Mouse (Mus musculus): ENCODE results near the gene 1700020L24Rik. TPM values are rescaled to one million over a fixed set of nuclear protein-coding genes. Genes with fewer than 3 reads are reported as not detected.
A peak's percentile ranks its signal among the peaks of the same experiment; 100 is the strongest.

The 1700020L24Rik gene
- total RNA-seq, 2 experiments from 2014 or later, result not detected

- DNase-seq, result peak; percentile 49
- H3K27ac ChIP-seq, result peak overlapping the region; percentile 78
- no peak overlapping the region for H3K4me3 ChIP-seq
- TF ChIP-seq CTCF (IDR thresholded peaks at IDR 0.05), result no peak
- intact Hi-C loops (cut with DNase I), result no loop called here
Observed at GRCm38 (mm10) chr11:83465976-83466375, 28.5 kb downstream of the 1700020L24Rik start.

GRCm38 (mm10) chr11:83467120-83467652 is 29.7 kb downstream of the 1700020L24Rik start:
- Histone ChIP-seq H3K27ac (peak overlapping the region; percentile 78), H3K4me3 (peak overlapping the region; percentile 5; the same call in 1 of the 2 replicates)
- TF ChIP-seq CTCF (IDR thresholded peaks at IDR 0.05), result no peak
- DNase-seq, result peak; percentile 84
- intact Hi-C loops (cut with DNase I), result no loop called here

- no peak overlapping the region for H3K27ac ChIP-seq
- no peak for TF ChIP-seq CTCF (IDR thresholded peaks at IDR 0.05)
- intact Hi-C loops (cut with DNase I), result no loop called here
- DNase-seq, result no peak
- H3K4me3 ChIP-seq, result no peak overlapping the region
Observed at GRCm38 (mm10) chr11:83468765-83469164, 31.3 kb downstream of the 1700020L24Rik start.

- Histone ChIP-seq H3K27ac (peak overlapping the region; percentile 95; the same call in 1 of the 2 replicates), H3K4me3 (peak overlapping the region; percentile 93; the same call in 1 of the 2 replicates)
- intact Hi-C loops (cut with DNase I), result loop anchor here (1.0 kb wide), 2 partner anchors 27 to 31 kb away; no protein-coding TSS in a partner anchor
- no peak for TF ChIP-seq CTCF (IDR thresholded peaks at IDR 0.05)
- no peak for DNase-seq
Observed at GRCm38 (mm10) chr11:83471766-83472165, 34.3 kb downstream of the 1700020L24Rik start.

- peak; percentile 88 for TF ChIP-seq CTCF (IDR thresholded peaks at IDR 0.05)
- peak within 1 kb of the TSS; percentile 93 for H3K4me3 ChIP-seq
- intact Hi-C loops (cut with DNase I), result loop anchor here (1.0 kb wide), 1 partner anchor 32 kb away; no protein-coding TSS in a partner anchor
- H3K27ac ChIP-seq, result peak within 1 kb of the TSS; percentile 95
- DNase-seq, result peak; percentile 99
Observed at GRCm38 (mm10) chr11:83472324-83473234, 35.1 kb downstream of the 1700020L24Rik start, which contains the start of gene Taf15. Gene Taf15 (plus strand): TSS chr11:83473086.

- DNase-seq, result peak; percentile 22
- TF ChIP-seq CTCF (IDR thresholded peaks at IDR 0.05), result no peak
- intact Hi-C loops (cut with DNase I), result no loop called here
- H3K27ac ChIP-seq, result peak overlapping the region; percentile 95
- H3K4me3 ChIP-seq, result peak overlapping the region; percentile 93
Observed at GRCm38 (mm10) chr11:83473235-83474016, 35.9 kb downstream of the 1700020L24Rik start.

Other genes starting within 250 kb of the 1700020L24Rik start
- 1 to 10 TPM in 1 of 2 experiments, under 1 TPM in 1; 0.99 to 1.1 TPM for gene Slfn3, start 246.3 kb upstream of the 1700020L24Rik start, total RNA-seq (2021)
- not detected for gene Slfn14, start 151.0 kb upstream of the 1700020L24Rik start, total RNA-seq (2021)
- 10 to 100 TPM; 28.8 to 36.0 TPM for gene Ap2b1, start 138.7 kb upstream of the 1700020L24Rik start, total RNA-seq (2021)
- 10 to 100 TPM; 10.7 to 15.1 TPM for gene Pex12, start 135.1 kb upstream of the 1700020L24Rik start, total RNA-seq (2021)
- gene Rasl10b, start 28.5 kb upstream of the 1700020L24Rik start, total RNA-seq (2021), result under 1 TPM; 0.36 to 0.50 TPM
- gene Gas2l2, start 8.2 kb upstream of the 1700020L24Rik start, total RNA-seq (2021), result not detected
- gene Mmp28, start 25.4 kb downstream of the 1700020L24Rik start, total RNA-seq (2021), result 1 to 10 TPM; 1.9 to 3.2 TPM
- 10 to 100 TPM; 27.1 to 30.5 TPM for gene Taf15, start 35.4 kb downstream of the 1700020L24Rik start, total RNA-seq (2021)
- not detected for gene Heatr9, start 84.5 kb downstream of the 1700020L24Rik start, total RNA-seq (2021)
- gene Ccl5, start 92.8 kb downstream of the 1700020L24Rik start, total RNA-seq (2021), result not detected
- gene Ccl9, start 141.0 kb downstream of the 1700020L24Rik start, total RNA-seq (2021), result 1 to 10 TPM; 2.4 to 6.2 TPM
- gene Ccl6, start 155.4 kb downstream of the 1700020L24Rik start, total RNA-seq (2021), result 1 to 10 TPM; 5.5 to 9.3 TPM
- not detected for gene Rpl9-ps1, start 207.9 kb downstream of the 1700020L24Rik start, total RNA-seq (2021)
- gene Ccl3, start 211.7 kb downstream of the 1700020L24Rik start, total RNA-seq (2021), result not detected
- gene Ccl4, start 224.9 kb downstream of the 1700020L24Rik start, total RNA-seq (2021), result not detected